Mouse (Mus musculus) cerebellum, adult 2 months (tissue): ENCODE results near the gene Ccl7.

Experiments used
- CTCF ChIP-seq: fragments of 200-500 bp; IDR thresholded peaks from 2 replicates; pipeline ENCODE4 v1.5.1; 2011; ENCODE audit warnings: low read depth, mild to moderate bottlenecking, control low read depth, low read length, moderate library complexity, borderline replicate concordance; ENCODE audit not compliant: insufficient read depth
- POLR2A ChIP-seq: fragments of 200-500 bp; IDR thresholded peaks from 2 replicates; pipeline ENCODE4 v1.6.1; 2011; ENCODE audit warnings: low read length, control low read depth, borderline replicate concordance; ENCODE audit not compliant: insufficient read depth

DNA sequence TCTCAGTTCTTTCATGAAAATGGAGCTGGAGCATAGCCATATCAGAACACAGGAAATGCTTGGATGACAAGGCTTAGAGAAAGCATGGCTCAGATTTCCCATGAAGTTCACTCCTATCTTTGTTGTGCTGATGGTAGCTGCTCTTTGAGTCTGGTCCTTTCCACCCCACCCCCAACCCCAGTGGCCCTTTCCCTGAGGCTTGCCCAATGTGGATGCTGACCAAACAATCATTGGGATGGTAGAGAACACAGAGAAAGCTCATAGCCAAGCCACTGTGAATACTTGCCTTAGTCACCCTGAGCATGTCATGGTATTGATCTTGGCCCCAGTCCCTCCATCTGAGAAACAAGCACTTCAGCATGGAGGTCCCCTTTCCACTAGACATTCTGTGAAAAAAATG lies 13.4 kb upstream of the Ccl7 start:
- TF ChIP-seq CTCF: no peak
- TF ChIP-seq POLR2A: no peak
